Mouse (Mus musculus) stomach, embryonic 16.5 days (tissue): ENCODE measurements around the gene Mark3. TPM values are rescaled to one million over a fixed set of nuclear protein-coding genes. Genes with fewer than 3 reads are reported as not detected.
A peak's percentile ranks its signal among the peaks of the same experiment; 100 is the strongest.
"Not testable (repeated sequence)": the region's sequence is repeated elsewhere in the genome, so short reads cannot be mapped to it uniquely, and the experiment has no call there.

ENCODE experiments used
- ATAC-seq: fragments of 200-750 bp; cut with Nextera tagmentation; 2 replicates; pipeline ENCODE4 v1.8.0; 2017; ENCODE audit warnings: moderate number of reproducible peaks, moderate TSS enrichment; ENCODE audit not compliant: insufficient read depth, low FRiP score
- H3K27ac ChIP-seq: fragments of 300-500 bp; sonication (generic); 2 replicates; pipeline ENCODE4 v1.5.1; 2014; ENCODE audit warnings: low read length
- H3K27me3 ChIP-seq: fragments of 300-500 bp; sonication (generic); 2 replicates; pipeline ENCODE4 v1.6.1; 2014; ENCODE audit warnings: low read length, control low read depth, mixed read lengths; ENCODE audit not compliant: control insufficient read depth, insufficient read depth
- H3K36me3 ChIP-seq: fragments of 300-500 bp; sonication (generic); 2 replicates; pipeline ENCODE4 v1.6.1; 2014; ENCODE audit warnings: low read length; ENCODE audit not compliant: control insufficient read depth, insufficient read depth
- H3K4me1 ChIP-seq: fragments of 300-500 bp; sonication (generic); 2 replicates; pipeline ENCODE4 v1.6.1; 2014; ENCODE audit warnings: low read length, control low read depth, mixed read lengths; ENCODE audit not compliant: control insufficient read depth, insufficient read depth
- H3K4me2 ChIP-seq: fragments of 300-500 bp; sonication (generic); 2 replicates; pipeline ENCODE4 v1.6.1; 2014; ENCODE audit warnings: low read depth, low read length, mixed read lengths
- H3K4me3 ChIP-seq: fragments of 300-500 bp; sonication (generic); replicated peaks from 2 replicates; pipeline ENCODE4 v1.5.1; 2014; ENCODE audit warnings: mild to moderate bottlenecking, low read length
- H3K9ac ChIP-seq: fragments of 300-500 bp; sonication (generic); 2 replicates; pipeline ENCODE4 v1.6.1; 2014; ENCODE audit warnings: low read length
- H3K9me3 ChIP-seq: fragments of 300-500 bp; sonication (generic); replicated peaks from 2 replicates; pipeline ENCODE4 v1.6.1; 2016; ENCODE audit warnings: low read length, control low read depth; ENCODE audit not compliant: control insufficient read depth
- WGBS: fragments of 180-500 bp; shearing (Covaris S2); extraction: QIAGEN DNeasy Blood & Tissue Kit; methylation state at CpG from one replicate; pipeline ENCODE4 v1.1.7; 2014; 5-methylcytosine and 5-hydroxymethylcytosine counted together
- polyA plus RNA-seq: library from polyadenylated mRNA; unstranded; fragments of >200 nt; fragmentation: Nextera tagmentation; extraction: Ambion mirVana; gene quantifications from 2 replicates; pipeline ENCODE4 v1.2.1, GENCODE M21; 2015

Mark3 gene
- polyA plus RNA-seq, 1 experiment from 2014 or later = 20.1 TPM

GRCm38 (mm10) chr12:111555893-111556292 lies 18.4 kb upstream of the Mark3 start:
- H3K27me3 ChIP-seq, H3K9ac ChIP-seq, ATAC-seq, H3K36me3 ChIP-seq, H3K4me1 ChIP-seq, H3K9me3 ChIP-seq, H3K4me3 ChIP-seq, H3K4me2 ChIP-seq, H3K27ac ChIP-seq: not testable (repeated sequence)
- WGBS = 78% methylated on average over 5 of the region's 5 CpGs

DNA sequence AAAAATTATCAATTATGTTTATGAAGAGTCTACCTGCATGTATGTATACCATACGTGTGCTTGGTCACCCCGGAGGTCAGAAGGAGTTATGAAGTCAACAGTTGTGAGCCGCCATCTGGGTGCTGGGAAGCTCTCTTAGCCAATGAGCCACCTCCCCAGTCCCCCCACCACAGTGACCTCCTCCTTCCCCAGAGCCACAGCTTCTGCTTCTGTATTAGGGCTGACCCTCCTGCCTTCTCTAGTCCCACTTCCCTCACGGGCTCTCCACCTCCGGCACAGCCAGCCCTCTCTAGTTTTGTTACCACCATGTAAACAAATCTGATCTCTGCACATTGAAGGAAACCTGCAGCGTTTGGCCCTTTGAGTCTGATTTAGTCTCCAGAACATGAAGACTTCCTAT lies 16.8 kb upstream of the Mark3 start:
- Histone ChIP-seq H3K4me1 (0 out of 2 replicates have a peak, but pooled peaks cover 3% of the 10 kb centered on the region), H3K4me3 (no peak overlapping the region), H3K4me2 (no peak overlapping the region), H3K27me3 (no peaks in the 10 kb centered on the region), H3K36me3 (no peaks in the 10 kb centered on the region), H3K9me3 (no peaks in the 10 kb centered on the region), H3K9ac (no peak overlapping the region), H3K27ac (no peak overlapping the region)
- WGBS = 42% methylated on average over 6 of the region's 6 CpGs
- ATAC-seq = no peak

DNA sequence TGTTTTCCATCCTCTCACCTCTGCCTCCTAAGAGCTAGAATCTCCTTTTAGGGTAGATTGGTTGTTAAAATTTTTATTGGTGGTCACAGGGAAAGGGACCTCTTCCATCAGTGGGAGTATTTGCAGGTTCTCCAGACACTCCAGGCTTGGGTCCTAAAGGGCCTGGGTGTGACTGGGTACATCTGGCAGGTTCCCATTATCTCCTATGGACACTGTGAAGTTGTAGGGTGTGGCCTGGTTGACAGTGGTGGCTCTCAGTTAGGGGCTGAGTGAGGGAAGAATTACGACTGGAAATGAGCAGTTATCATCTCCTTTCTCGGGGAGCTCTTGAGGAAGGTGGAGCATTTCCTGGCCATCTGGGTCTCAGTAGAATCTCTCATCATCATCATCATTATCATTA lies 15.7 kb upstream of the Mark3 start:
- H3K4me1 ChIP-seq = 0 out of 2 replicates have a peak, but pooled peaks cover 3% of the 10 kb centered on the region

GRCm38 (mm10) chr12:111559647-111560258 lies 14.6 kb upstream of the Mark3 start:
- Histone ChIP-seq H3K4me1 (0 out of 2 replicates have a peak, but pooled peaks cover 3% of the 10 kb centered on the region), H3K4me2 (peak overlapping the region; percentile 42), H3K9ac (peak overlapping the region; percentile 56), H3K9me3 (no peaks in the 10 kb centered on the region), H3K27ac (no peak overlapping the region), H3K4me3 (peak overlapping the region; percentile 31), H3K36me3 (no peaks in the 10 kb centered on the region), H3K27me3 (no peaks in the 10 kb centered on the region)
- ATAC-seq = no peak
- 42% methylated on average over 18 of the region's 18 CpGs for WGBS

More for the DNA sequence above, 15.7 kb upstream of the Mark3 start:
- H3K9ac ChIP-seq = no peak overlapping the region
- H3K4me3 ChIP-seq = no peak overlapping the region
- no peaks in the 10 kb centered on the region for H3K9me3 ChIP-seq
- H3K36me3 ChIP-seq = no peaks in the 10 kb centered on the region
- no peak overlapping the region for H3K4me2 ChIP-seq
- no peaks in the 10 kb centered on the region for H3K27me3 ChIP-seq
- no peak overlapping the region for H3K27ac ChIP-seq
- WGBS = 46% methylated on average over 2 of the region's 2 CpGs
- ATAC-seq = no peak

- H3K4me1 ChIP-seq = 0 out of 2 replicates have a peak, but pooled peaks cover 3% of the 10 kb centered on the region
- H3K4me2 ChIP-seq = no peak overlapping the region
- no peaks in the 10 kb centered on the region for H3K27me3 ChIP-seq
- no peak overlapping the region for H3K27ac ChIP-seq
- ATAC-seq = no peak
- H3K9ac ChIP-seq = no peak overlapping the region
- 63% methylated on average over 5 of the region's 5 CpGs for WGBS
- H3K4me3 ChIP-seq = no peak overlapping the region
- H3K9me3 ChIP-seq = no peaks in the 10 kb centered on the region
- no peaks in the 10 kb centered on the region for H3K36me3 ChIP-seq
Measured at GRCm38 (mm10) chr12:111560286-111560685, 14.0 kb upstream of the Mark3 start.

GRCm38 (mm10) chr12:111562276-111562814 lies 12.0 kb upstream of the Mark3 start:
- WGBS = 35% methylated on average over 4 of the region's 4 CpGs
- Histone ChIP-seq H3K4me2 (no peak overlapping the region), H3K4me1 (0 out of 2 replicates have a peak, but pooled peaks cover 3% of the 10 kb centered on the region), H3K4me3 (no peak overlapping the region), H3K9ac (no peak overlapping the region), H3K27ac (no peak overlapping the region), H3K36me3 (no peaks in the 10 kb centered on the region), H3K27me3 (no peaks in the 10 kb centered on the region), H3K9me3 (no peaks in the 10 kb centered on the region)
- ATAC-seq = no peak

DNA sequence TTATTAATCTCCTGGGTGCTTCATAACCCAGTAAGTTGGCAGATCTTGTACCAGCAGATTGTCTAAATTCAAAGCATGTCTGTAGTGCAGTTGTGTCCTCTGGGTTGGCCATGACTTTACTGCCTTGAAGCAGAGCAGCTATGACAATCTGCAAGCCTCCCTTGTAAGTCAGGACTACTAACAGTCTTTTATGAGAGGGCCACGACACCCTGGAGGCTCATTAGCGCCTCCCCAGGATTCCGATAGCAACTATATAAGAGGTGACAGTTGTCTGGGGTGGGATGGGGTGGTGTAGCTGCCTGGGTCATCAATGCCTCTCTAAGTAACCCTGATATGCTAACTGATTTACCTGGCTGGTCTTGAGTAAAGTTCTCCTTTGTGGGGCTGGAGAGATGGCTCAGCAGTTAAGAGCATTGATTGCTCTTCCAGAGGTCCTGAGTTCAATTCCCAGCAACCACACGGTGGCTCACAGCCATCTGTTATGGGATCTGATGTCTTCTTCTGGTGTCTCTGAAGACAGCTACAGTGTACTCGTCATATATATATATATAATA lies 11.2 kb upstream of the Mark3 start:
- no peak for ATAC-seq
- no peaks in the 10 kb centered on the region for H3K36me3 ChIP-seq
- 0 out of 2 replicates have a peak, but pooled peaks cover 3% of the 10 kb centered on the region for H3K4me1 ChIP-seq
- H3K4me3 ChIP-seq = no peak overlapping the region
- H3K27ac ChIP-seq = no peak overlapping the region
- H3K9ac ChIP-seq = 0 out of 2 replicates have a peak overlapping the region, but pooled peaks have one; percentile 2
- H3K4me2 ChIP-seq = no peak overlapping the region
- no peaks in the 10 kb centered on the region for H3K27me3 ChIP-seq
- H3K9me3 ChIP-seq = no peaks in the 10 kb centered on the region
- 36% methylated on average over 5 of the region's 5 CpGs for WGBS

GRCm38 (mm10) chr12:111565363-111565762 lies 9.0 kb upstream of the Mark3 start:
- Histone ChIP-seq H3K27me3 (no peaks in the 10 kb centered on the region), H3K4me3 (no peak overlapping the region), H3K4me2 (no peak overlapping the region), H3K9me3 (no peaks in the 10 kb centered on the region), H3K27ac (no peak overlapping the region), H3K9ac (no peak overlapping the region), H3K4me1 (no peaks in the 10 kb centered on the region), H3K36me3 (no peaks in the 10 kb centered on the region)
- 79% methylated on average over 5 of the region's 5 CpGs for WGBS
- no peak for ATAC-seq

GRCm38 (mm10) chr12:111568836-111569235 lies 5.5 kb upstream of the Mark3 start:
- H3K27ac ChIP-seq = no peak overlapping the region

More at GRCm38 (mm10) chr12:111568836-111569235, 5.5 kb upstream of the Mark3 start:
- Histone ChIP-seq H3K9me3 (no peaks in the 10 kb centered on the region), H3K4me3 (no peak overlapping the region), H3K9ac (no peak overlapping the region), H3K27me3 (no peaks in the 10 kb centered on the region), H3K4me1 (peaks cover 9% of the 10 kb centered on the region), H3K36me3 (no peaks in the 10 kb centered on the region), H3K4me2 (no peak overlapping the region)
- ATAC-seq = peak; percentile 60; the same call in 1 of the 2 replicates
- WGBS = 68% methylated on average over 11 of the region's 11 CpGs
